Mouse (Mus musculus) lung, postnatal 14 days (tissue): ENCODE measurements around the gene Pde10a.

Source experiments
- DNase-seq: peaks from one replicate; pipeline ENCODE4 v3.0.0; 2021

The Pde10a gene

DNA sequence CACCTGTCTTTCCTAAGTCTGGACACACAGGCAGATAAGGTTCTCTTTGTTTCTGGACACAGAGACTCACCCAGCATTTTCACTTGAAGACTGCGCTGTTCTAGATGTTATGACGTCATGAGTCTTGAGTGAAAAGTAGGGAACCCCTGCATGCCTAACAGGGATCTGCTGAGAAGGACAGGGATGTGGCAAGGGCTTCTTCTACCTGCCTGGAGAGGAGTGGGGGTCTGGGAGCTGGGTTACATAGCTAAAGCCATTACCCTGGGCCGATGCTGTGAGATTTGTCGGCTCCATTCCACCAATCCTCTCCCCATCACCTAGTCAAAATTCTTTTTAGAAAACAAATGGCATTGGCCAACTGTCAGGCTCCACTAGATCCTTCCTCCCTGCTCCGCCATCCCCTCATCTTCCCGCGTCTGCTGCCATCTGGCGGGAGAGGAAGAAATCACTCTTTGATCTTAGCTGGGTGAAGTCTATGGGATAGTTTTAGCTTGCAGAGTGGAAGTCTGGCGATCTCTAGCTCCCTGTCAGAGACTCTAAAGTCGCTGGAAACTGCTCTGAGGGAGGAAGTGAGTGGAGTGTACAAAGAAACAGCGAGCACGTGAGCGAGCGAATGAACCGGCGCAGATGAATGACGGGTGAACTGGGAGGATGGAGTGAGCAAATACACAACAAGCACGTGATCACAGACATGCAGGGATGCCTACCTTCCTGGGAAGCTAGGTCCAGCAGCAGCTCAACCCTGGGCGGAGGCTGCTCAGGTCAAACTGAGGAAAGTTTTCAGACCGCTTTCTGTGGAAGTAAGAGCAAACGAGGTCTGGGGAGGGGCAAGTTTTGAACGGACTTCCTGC, 67.5 kb downstream of the Pde10a start:
- DNase-seq, result peak; percentile 74

GRCm38 (mm10) chr17:8597790-8598189, 72.6 kb downstream of the Pde10a start:
- DNase-seq, result peak; percentile 68

DNA sequence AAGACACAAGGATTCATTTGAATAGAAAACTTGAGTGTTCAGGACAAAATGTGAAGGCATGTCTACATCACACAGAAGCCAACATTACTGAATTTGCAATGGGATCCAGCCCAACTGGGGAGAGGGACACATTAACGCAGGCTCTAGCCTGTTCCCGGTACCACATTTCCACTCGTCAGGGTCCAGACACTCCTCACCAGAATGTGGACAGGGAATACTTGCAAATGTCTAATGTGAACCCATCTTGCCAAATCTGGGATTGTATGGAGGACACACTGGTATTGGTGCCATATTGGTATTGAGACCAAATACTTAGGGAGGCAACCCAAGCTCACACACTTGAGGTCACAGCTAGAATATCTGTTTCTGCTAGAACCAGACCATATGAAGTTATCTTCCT, 77.8 kb downstream of the Pde10a start:
- no peak for DNase-seq

DNA sequence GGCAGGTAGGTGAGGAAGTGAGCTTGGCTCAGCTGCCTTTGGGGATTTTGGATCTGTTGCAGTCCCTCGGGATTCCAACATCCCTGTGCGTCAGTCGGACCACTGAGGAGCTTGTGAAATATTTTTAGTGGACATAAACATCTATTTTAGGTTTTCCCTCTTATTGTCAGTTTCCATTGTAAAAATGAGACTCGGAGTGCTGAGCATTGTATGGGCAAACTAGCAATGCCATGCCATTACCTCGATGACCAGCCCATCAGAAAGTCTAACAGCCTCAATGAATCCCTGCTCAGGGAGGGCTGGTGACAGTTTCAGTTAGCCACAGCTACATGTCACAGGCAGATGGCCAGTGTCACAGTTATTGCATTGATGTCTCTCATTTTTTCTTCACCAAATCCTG, 80.7 kb downstream of the Pde10a start:
- no peak for DNase-seq

DNA sequence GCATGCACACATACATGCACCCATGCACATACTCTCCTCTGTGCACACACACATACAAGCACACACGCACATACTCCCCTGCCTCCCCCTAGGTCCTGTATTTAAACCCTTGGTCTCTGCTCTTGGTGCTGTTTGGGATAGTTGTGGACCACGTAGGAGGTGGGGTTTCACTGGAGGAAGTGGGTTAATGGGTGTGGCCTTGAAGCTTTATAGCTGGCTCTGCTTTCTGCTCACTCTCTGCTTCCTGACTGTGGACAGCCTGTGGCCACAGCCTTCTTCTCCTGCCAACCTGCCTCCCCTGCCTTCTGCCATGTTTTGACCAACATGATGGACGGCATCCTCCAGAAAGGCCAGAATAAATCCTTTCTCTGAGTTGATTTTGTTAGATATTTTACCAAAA, 81.5 kb downstream of the Pde10a start:
- DNase-seq, result no peak

GRCm38 (mm10) chr17:8611916-8612315, 86.7 kb downstream of the Pde10a start:
- DNase-seq, result no peak

DNA sequence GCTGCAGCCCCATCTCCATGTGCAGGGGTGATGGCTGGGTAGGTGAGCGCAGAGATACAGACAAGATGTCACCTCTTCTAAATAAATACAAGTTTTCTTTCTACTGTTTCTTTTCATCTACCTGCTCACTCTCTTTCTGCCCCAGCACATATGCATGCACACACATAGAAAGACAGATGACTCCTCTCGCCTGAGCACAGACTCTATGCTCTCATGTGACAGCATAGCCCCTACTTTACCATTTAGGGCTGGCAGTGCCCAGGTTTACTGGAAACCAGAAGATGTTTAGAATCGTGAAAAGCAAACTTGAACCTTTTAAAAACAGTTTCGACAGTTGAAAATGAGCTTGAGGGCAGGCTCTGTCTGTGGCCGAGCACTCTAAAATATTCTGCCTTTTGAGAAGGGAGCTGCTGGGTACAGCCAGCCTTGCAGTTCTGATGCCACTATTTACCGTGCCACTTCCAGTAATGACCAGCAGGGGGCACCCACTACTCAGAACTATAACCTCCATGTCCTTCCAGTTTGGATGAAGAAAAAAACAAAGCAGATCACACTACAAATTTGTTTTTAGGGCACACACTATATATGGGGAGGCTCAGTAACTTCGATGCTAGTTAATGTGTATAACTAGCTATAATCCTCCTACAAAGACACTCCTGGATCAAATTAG, 88.8 kb downstream of the Pde10a start:
- peak; percentile 77 for DNase-seq

DNA sequence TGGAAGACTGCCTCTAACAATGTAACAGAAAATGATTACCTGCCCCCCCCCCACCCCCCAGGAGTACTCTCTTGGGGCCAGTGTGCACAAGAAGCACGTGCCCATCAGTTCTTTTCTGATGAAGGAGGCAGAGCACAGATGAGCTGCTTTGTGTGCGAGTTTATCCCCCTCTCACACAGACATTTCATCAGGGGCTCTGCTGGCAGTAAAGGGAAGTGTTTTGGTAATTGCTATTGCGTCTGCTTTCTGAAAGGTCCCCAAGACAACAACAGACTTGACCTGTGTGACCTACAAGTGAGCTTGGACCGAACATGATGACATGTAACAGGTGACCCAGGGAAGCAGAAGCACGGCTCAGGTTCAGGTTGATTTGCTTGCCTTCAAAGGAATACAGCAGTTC, 95.2 kb downstream of the Pde10a start:
- DNase-seq, result no peak

DNA sequence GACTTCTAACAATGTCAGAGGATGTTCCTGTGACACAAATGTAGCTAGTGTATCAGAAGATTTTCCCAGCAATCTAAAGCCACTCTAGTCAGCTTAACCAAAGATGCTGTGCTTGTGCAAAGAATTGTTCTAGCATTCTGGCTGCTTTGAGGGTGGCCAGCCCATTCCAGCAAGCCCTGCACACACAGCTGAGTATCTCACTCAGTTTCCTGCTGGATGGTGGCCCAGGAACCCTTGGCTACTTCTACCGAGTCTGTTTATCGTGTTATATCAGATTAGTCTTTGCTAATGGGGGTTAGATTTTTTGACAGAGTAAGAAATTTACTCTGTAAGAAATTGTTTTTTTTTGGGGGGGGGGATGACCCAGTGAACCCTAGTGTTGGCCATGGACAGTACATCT, 95.9 kb downstream of the Pde10a start:
- DNase-seq, result peak; percentile 11

DNA sequence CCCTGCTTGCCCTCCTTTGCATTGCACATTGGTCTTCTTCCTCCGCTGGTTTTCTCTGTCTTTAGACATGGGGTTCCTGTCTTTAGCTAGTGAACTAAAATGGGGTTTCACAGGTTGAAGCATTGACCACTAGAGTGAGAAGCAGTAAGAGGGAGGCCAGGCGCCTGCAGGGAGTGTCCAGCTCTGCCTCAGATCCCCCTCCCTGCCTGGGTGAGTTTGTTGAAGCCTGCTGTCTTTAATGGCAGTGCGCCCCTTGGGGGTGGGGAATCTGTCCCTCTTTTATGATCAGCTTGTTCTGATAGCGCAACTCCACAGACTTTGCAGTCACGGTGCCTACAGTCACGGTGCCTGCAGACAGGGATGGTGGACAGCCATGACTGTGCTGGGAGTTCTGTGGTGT, 96.7 kb downstream of the Pde10a start:
- DNase-seq, result no peak

DNA sequence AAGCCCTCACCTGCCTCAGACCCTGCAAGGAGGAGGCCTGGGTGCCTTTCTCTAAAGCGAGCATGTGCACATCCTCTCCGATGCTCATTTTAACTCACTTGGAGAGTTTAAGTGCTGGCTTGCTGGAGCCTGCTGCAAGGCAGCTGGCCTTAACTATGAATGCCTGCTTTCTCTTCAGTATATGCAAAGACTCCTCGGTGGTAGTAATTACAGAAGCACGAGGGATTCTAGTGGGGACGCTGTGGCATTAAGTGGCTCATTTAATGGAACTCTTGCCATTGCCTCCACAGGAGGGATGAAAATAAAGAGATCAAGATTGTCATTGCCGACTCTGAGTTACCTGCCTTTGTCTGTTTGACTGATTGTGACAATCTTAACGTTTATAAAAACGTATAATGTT, 101.2 kb downstream of the Pde10a start:
- no peak for DNase-seq

- no peak for DNase-seq
These were observed 106.5 kb downstream of the Pde10a start for GRCm38 (mm10) chr17:8631701-8632100.

- no peak for DNase-seq
These were observed 108.4 kb downstream of the Pde10a start for GRCm38 (mm10) chr17:8633596-8633995.

DNA sequence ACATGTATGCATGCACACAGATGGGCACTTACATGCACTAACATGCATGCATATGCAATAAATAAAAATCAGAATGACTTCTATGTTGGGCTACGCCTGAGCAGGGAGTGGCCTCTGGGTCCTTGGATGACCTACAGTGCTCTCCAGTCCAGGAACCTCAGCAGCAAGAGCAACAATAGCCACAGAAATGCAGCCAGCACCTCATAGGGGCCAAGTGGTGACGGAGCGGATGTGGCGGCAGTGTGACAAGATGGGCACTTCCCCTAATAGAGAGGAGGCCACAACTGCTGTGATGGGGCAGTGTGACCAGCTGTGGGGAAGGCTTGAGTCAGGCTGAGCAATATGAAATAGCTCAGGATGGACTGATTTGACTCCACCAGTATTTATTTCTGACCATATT, 109.3 kb downstream of the Pde10a start:
- no peak for DNase-seq

- no peak for DNase-seq
These were observed 111.1 kb downstream of the Pde10a start for GRCm38 (mm10) chr17:8636231-8636630.

- DNase-seq, result no peak
These were observed 111.5 kb downstream of the Pde10a start for GRCm38 (mm10) chr17:8636691-8637090.

DNA sequence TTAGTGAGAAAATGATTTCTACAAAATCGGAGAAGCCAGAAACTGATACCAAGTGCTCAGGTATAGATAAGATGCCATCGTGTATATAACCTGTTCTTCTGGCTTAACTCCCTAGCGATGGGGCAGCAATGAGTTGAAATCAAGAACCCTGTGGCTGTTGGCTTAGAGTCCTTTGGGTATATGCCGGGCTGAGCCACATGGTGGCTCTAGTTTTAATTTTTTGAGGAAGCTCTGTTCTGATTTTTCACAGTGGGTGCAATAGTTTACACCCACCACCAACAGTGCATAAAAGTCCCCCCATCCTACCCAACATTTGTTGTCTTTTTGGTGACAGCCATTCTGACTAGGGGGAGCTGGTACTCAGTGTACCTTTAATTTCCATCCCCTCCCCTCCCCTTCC, 112.0 kb downstream of the Pde10a start:
- no peak for DNase-seq

GRCm38 (mm10) chr17:8639703-8640380, 114.7 kb downstream of the Pde10a start:
- no peak for DNase-seq

DNA sequence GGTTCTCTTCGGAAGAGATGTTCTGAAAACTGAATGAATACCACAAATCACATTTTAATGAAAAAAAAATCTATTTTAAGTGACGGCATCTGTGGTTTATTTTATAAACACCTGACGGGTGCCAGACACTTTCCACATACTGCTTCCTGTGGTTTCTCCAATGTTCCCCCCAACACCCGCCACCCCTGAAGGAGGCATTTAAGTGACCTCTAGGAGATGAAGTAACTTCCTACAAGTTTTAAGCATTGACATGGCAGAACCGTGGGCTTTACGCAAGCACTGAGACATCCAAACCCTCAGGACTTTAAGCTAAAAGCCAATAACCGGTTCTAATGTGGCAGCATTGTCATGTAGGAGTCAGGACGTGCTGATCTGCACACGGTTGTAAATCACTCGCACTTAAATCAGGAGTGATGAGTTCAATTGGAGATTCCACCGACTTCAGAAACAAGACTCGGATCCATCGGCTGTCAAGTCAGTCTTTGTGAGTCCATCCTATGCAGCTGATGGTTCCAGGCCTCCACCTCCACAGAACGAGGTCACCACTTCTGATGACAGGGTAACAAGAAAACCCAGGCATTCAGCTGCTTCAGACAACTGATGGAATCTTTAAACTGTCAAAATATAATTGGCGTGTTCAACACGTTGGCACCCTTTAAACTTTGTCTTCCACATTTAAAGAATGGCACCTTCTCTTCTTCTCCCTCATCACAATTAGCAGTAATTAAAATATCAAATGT, 115.7 kb downstream of the Pde10a start:
- no peak for DNase-seq

- no peak for DNase-seq
These were observed 116.3 kb downstream of the Pde10a start for GRCm38 (mm10) chr17:8641491-8641890.

GRCm38 (mm10) chr17:8642356-8642755, 117.2 kb downstream of the Pde10a start:
- no peak for DNase-seq

- no peak for DNase-seq
These were observed 122.2 kb downstream of the Pde10a start for GRCm38 (mm10) chr17:8647372-8647871.

DNA sequence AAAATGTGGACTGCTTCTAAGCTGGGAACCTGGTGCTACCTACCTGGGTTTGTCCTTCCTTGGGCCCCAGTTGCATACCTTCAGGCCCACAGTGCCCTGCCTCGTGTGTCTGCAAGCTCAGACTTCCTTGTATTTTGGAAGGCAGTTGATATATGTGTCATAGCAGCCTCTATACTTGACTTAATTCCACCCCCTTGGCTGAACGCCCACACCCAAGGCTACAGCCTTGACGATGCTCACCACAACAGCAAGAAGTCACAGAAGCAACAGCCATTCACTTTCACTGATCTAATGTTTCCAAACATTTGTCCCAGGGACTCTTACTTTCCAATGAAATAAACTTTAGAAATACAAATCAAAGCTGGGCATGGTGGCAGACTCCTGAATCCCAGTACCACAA, 123.1 kb downstream of the Pde10a start:
- no peak for DNase-seq
